Mouse (Mus musculus) myocyte (in vitro differentiated cells): ENCODE measurements around the gene Tmeff2. TPM values are rescaled to one million over a fixed set of nuclear protein-coding genes. Genes with fewer than 3 reads are reported as not detected.

Experiments
- H3K27me3 ChIP-seq: one replicate; pipeline ENCODE4 v1.6.1; 2011; ENCODE audit not compliant: control insufficient read depth, insufficient read depth, insufficient read length
- H3K36me3 ChIP-seq: one replicate; pipeline ENCODE4 v1.6.1; 2011; ENCODE audit not compliant: control insufficient read depth, insufficient read depth
- H3K4me2 ChIP-seq: one replicate; pipeline ENCODE4 v1.6.1; 2011; ENCODE audit warnings: low read depth, control low read depth
- H3K4me3 ChIP-seq: one replicate; pipeline ENCODE4 v1.5.1; 2011; ENCODE audit warnings: mild to moderate bottlenecking, control low read depth, moderate library complexity
- H3K79me2 ChIP-seq: one replicate; pipeline ENCODE4 v1.6.1; 2011; ENCODE audit not compliant: control insufficient read depth, insufficient read depth
- H3ac ChIP-seq: one replicate; pipeline ENCODE4 v1.6.1; 2011; ENCODE audit not compliant: control insufficient read depth, insufficient read length
- CEBPB ChIP-seq: IDR thresholded peaks from 2 replicates; pipeline ENCODE4 v1.6.1; 2011; ENCODE audit warnings: mild to moderate bottlenecking, moderate library complexity; ENCODE audit not compliant: poor library complexity, insufficient read depth, severe bottlenecking
- E2F4 ChIP-seq: IDR thresholded peaks from one replicate; pipeline ENCODE4 v1.6.1; 2011; ENCODE audit warnings: mild to moderate bottlenecking, control low read depth, moderate library complexity; ENCODE audit not compliant: insufficient read depth
- MAX ChIP-seq: IDR thresholded peaks from one replicate; pipeline ENCODE4 v1.6.1; 2011; ENCODE audit warnings: low read depth, mild to moderate bottlenecking, control low read depth
- MYOD1 ChIP-seq, 3 experiments: IDR thresholded peaks; one replicate each; pipeline ENCODE4 v1.6.1; 2011; ENCODE audit warnings: control low read depth in 2 of 3, low read depth in 2 of 3, mild to moderate bottlenecking in 2 of 3, moderate library complexity in 1 of 3; ENCODE audit not compliant: insufficient read length in 2 of 3, control insufficient read depth in 1 of 3
- MYOG ChIP-seq, 3 experiments: IDR thresholded peaks; one replicate each; pipeline ENCODE4 v1.6.1; 2011; ENCODE audit warnings: control low read depth in 2 of 3, low read depth in 2 of 3, mild to moderate bottlenecking in 2 of 3; ENCODE audit not compliant: insufficient read length in 2 of 3, control insufficient read depth in 1 of 3, insufficient read depth in 1 of 3
- POLR2A ChIP-seq: IDR thresholded peaks from one replicate; pipeline ENCODE4 v1.6.1; 2011; ENCODE audit warnings: low read depth, mild to moderate bottlenecking, control low read depth, moderate library complexity; ENCODE audit not compliant: insufficient read length
- POLR2AphosphoS2 ChIP-seq: IDR thresholded peaks from one replicate; pipeline ENCODE4 v1.6.1; 2011; ENCODE audit warnings: low read depth, control low read depth; ENCODE audit not compliant: insufficient read length
- REST ChIP-seq: IDR thresholded peaks from one replicate; pipeline ENCODE4 v1.6.1; 2011; ENCODE audit warnings: mild to moderate bottlenecking, control low read depth, moderate library complexity; ENCODE audit not compliant: insufficient read depth, insufficient read length
- SRF ChIP-seq: IDR thresholded peaks from one replicate; pipeline ENCODE4 v1.6.1; 2011; ENCODE audit warnings: low read depth; ENCODE audit not compliant: control insufficient read depth, insufficient read length
- TCF12 ChIP-seq: IDR thresholded peaks from one replicate; pipeline ENCODE4 v1.6.1; 2011; ENCODE audit warnings: mild to moderate bottlenecking, control low read depth; ENCODE audit not compliant: poor library complexity, insufficient read depth, severe bottlenecking
- TCF3 ChIP-seq: IDR thresholded peaks from one replicate; pipeline ENCODE4 v1.6.1; 2011; ENCODE audit warnings: low read depth, control low read depth; ENCODE audit not compliant: insufficient read length
- USF1 ChIP-seq: IDR thresholded peaks from one replicate; pipeline ENCODE4 v1.6.1; 2011; ENCODE audit warnings: low read depth, mild to moderate bottlenecking, control low read depth, moderate library complexity
- polyA plus RNA-seq: library from polyadenylated mRNA; unstranded; fragments of >200 nt; fragmentation: generic; extraction: Trizol; gene quantifications from one replicate; pipeline ENCODE4 v1.2.1, GENCODE M21; 2012; ENCODE audit warnings: missing spikeins

The Tmeff2 gene
- polyA plus RNA-seq, 1 experiment: 5.1 TPM

DNA sequence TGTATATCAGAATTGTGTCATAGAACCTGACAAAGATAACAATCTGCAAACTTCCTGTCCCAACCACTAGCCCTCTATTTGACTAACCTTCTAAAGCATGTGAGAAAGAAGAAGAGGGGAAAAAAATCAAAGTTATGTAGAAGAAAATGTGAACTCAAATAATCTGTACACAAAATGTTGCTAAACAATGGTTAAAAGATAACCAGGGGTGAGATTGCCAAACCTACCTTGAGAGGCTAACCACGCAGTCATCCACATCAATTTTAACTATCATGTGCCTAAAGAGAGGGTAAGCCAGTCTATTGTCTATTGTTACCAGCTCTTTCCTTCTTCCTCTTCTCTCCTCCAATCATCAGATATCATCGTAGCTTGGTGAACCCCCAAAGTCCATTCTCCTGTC is 35.0 kb downstream of the Tmeff2 start:
- no peaks in the 10 kb centered on the region for H3K27me3 ChIP-seq
- TF ChIP-seq POLR2AphosphoS2: no peak
- no peak for TF ChIP-seq MYOG (IDR thresholded peaks at IDR 0.05; ENCODE audit: control insufficient read depth in 1 of 3, insufficient read depth in 1 of 3, insufficient read length in 2 of 3, low read depth in 2 of 3)
- no peak for TF ChIP-seq CEBPB
- TF ChIP-seq POLR2A: no peak
- TF ChIP-seq MYOD1 (IDR thresholded peaks at IDR 0.05; ENCODE audit: control insufficient read depth in 1 of 3, insufficient read length in 2 of 3, low read depth in 2 of 3): no peak
- no peak for TF ChIP-seq USF1
- TF ChIP-seq SRF: no peak
- TF ChIP-seq MAX: no peak
- TF ChIP-seq E2F4: no peak
- TF ChIP-seq REST: no peak
- TF ChIP-seq TCF12: no peak
- no peak for TF ChIP-seq TCF3
- no peak overlapping the region for H3ac ChIP-seq
- no peaks in the 10 kb centered on the region for H3K36me3 ChIP-seq
- H3K4me2 ChIP-seq: peak overlapping the region; percentile 64
- H3K4me3 ChIP-seq: no peak overlapping the region
- no peaks in the 10 kb centered on the region for H3K79me2 ChIP-seq

DNA sequence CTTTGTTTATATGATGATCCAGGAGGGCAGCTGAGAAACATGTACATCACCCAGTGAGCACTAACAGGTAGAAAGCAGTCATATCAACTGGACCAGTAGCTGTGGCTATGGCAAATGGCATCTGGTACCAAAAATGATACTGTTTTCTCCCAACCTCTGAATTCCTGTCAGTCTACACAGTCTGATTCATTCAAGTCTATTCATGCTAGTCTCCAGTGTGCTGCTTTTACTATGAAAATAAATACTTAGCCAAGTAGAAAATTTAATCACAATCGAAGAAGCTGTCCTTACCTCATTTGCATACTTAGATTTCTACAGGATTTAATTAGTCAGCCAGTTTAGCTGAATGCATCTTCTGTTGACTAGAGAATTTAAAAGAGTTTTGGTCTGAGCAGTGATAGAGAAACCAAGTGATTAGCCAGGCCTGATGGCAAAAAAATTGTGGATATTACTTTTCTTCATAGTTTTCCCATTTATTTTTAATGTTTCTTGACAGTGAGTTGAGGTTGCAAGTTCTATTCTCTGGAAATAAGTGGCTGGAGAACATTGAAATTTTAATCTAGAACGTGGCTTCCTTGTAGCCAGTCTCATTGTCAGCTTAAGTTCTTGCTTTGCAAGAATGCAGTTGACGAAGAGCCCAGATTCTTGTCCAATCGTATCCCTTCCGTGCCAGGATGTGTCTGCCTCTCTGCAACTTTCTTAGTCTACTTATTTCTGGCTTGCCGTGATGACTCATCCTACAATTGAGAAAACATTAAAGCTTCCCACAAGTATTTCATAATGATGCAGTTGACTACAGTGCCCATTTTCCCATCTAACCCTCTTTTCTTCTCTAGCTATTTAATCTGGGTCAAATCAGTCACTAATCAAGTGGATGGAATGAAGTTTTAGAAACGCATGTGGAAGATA is 39.9 kb downstream of the Tmeff2 start:
- peak overlapping the region; percentile 55 for H3K4me2 ChIP-seq
- peak; percentile 70; the same call in 1 of the 2 replicates for TF ChIP-seq CEBPB
- no peak for TF ChIP-seq REST
- H3K36me3 ChIP-seq: no peaks in the 10 kb centered on the region
- no peaks in the 10 kb centered on the region for H3K27me3 ChIP-seq
- H3K4me3 ChIP-seq: no peak overlapping the region
- no peak overlapping the region for H3ac ChIP-seq
- no peaks in the 10 kb centered on the region for H3K79me2 ChIP-seq

DNA sequence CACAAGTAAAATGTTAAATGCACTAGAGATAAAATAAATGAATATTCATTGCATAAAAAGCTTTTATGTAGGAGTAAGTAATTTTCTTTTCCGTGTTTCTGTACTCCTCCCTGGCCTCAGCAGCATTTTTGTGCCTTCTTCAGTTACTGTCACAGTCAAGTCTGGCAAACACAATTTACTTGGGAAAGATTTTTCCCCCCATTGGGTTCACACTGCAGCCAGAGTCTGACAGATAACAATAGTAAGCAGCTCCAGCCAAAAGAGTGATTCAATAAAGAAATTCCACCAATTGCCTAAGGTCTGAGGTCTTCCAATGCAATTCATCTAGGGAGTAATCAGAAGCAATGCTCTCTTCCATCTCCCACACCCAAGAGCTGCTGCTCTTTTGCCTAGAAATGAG is 48.1 kb downstream of the Tmeff2 start:
- Histone ChIP-seq H3ac (no peak overlapping the region), H3K4me2 (no peak overlapping the region), H3K36me3 (no peaks in the 10 kb centered on the region), H3K79me2 (no peaks in the 10 kb centered on the region), H3K27me3 (no peaks in the 10 kb centered on the region), H3K4me3 (no peak overlapping the region)
- TF ChIP-seq TCF12: no peak
- no peak for TF ChIP-seq POLR2A
- no peak for TF ChIP-seq MYOG (IDR thresholded peaks at IDR 0.05; ENCODE audit: control insufficient read depth in 1 of 3, insufficient read depth in 1 of 3, insufficient read length in 2 of 3, low read depth in 2 of 3)
- TF ChIP-seq TCF3: no peak
- no peak for TF ChIP-seq MYOD1 (IDR thresholded peaks at IDR 0.05; ENCODE audit: control insufficient read depth in 1 of 3, insufficient read length in 2 of 3, low read depth in 2 of 3)
- TF ChIP-seq MAX: no peak
- TF ChIP-seq POLR2AphosphoS2: no peak
- TF ChIP-seq USF1: no peak

DNA sequence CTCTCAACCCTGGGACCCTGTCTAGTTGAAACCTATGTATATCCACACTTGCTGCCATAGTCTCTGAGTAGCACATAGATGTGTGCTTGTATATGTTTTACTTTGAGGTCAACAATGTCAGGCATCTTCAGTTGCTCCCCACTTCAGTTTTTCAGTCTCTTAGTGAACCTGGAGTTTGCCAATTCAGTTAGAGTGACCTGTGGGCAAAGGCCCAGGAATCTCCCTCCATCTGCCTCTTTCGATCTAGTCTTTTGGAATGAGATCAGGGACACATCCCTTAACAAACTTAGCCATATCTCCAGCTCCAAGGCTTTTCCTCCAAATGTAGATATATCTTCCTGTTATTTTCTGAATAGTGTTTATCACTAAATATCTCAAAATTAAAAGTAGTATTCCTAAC is 58.4 kb downstream of the Tmeff2 start:
- Histone ChIP-seq H3K79me2 (no peaks in the 10 kb centered on the region), H3ac (no peak overlapping the region), H3K27me3 (no peaks in the 10 kb centered on the region), H3K4me3 (no peak overlapping the region), H3K4me2 (no peak overlapping the region), H3K36me3 (no peaks in the 10 kb centered on the region)
- TF ChIP-seq MYOD1 (IDR thresholded peaks at IDR 0.05; ENCODE audit: control insufficient read depth in 1 of 3, insufficient read length in 2 of 3, low read depth in 2 of 3) (no peak), REST (no peak), E2F4 (no peak), MYOG (IDR thresholded peaks at IDR 0.05; ENCODE audit: control insufficient read depth in 1 of 3, insufficient read depth in 1 of 3, insufficient read length in 2 of 3, low read depth in 2 of 3) (no peak), POLR2AphosphoS2 (no peak), SRF (no peak), POLR2A (no peak), MAX (no peak), USF1 (no peak)

DNA sequence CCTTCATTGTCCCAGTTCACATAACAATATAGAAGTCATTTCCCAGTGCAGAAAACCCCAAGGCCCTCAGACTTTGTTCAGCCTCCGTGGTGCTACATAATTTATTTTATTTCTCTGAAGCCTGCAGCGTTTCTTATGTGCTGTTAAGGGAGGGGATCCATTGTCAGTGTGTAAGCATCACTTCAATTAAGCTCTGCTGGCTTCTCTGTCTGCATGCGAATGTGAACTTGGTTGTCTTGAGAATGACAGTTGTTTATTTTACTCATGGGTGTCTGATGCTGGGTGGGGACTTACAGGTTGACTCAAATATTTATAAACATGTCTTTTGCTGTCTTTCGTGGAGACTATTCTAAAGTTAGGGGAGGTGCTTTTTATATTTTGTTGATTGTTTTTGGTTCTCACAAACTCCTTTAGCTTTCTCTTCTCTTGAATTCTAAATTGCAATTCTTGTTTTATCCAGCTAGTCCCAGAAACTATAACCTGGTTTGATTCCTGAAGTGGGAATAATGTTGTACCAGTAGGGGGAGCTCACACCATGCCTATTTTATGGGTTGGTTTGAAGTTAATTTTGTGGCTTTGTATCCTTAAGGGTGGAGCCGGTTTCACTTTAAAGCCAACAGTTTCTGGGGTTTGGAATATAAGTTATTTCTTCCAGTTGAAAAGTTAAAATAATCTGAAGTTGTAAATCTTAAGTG is 61.7 kb downstream of the Tmeff2 start:
- Histone ChIP-seq H3ac (no peak overlapping the region), H3K4me3 (no peak overlapping the region), H3K4me2 (peak overlapping the region; percentile 67), H3K27me3 (no peaks in the 10 kb centered on the region), H3K36me3 (no peaks in the 10 kb centered on the region), H3K79me2 (no peaks in the 10 kb centered on the region)
- TF ChIP-seq MAX (no peak), MYOG (IDR thresholded peaks at IDR 0.05; ENCODE audit: control insufficient read depth in 1 of 3, insufficient read depth in 1 of 3, insufficient read length in 2 of 3, low read depth in 2 of 3) (no peak), TCF12 (no peak), E2F4 (no peak), SRF (no peak), CEBPB (no peak), USF1 (no peak), TCF3 (no peak)
